Mouse (Mus musculus): ENCODE results near the gene Rnase11.
"Not testable (repeated sequence)": the region's sequence is repeated elsewhere in the genome, so short reads cannot be mapped to it uniquely, and the experiment has no call there.

The Rnase11 gene

GRCm38 (mm10) chr14:51081035-51081434, 31.1 kb upstream of the Rnase11 start:
- DNase-seq (ENCODE audit: low spot score in 2 of 2), result no peak

- DNase-seq (ENCODE audit: low spot score in 2 of 2), result no peak
These were observed 29.2 kb upstream of the Rnase11 start for GRCm38 (mm10) chr14:51079180-51079579.

- no peak for DNase-seq (ENCODE audit: low spot score in 2 of 2)
These were observed 24.4 kb upstream of the Rnase11 start, which contains the start of gene Olfr750 for GRCm38 (mm10) chr14:51074335-51074734. TSS of gene Olfr750 (minus strand) at chr14:51074435.

GRCm38 (mm10) chr14:51069617-51070016, 19.7 kb upstream of the Rnase11 start:
- DNase-seq (ENCODE audit: low spot score in 2 of 2), result no peak

GRCm38 (mm10) chr14:51068956-51069355, 19.0 kb upstream of the Rnase11 start:
- no peak for DNase-seq (ENCODE audit: low spot score in 2 of 2)

GRCm38 (mm10) chr14:51060761-51061160, 10.8 kb upstream of the Rnase11 start:
- DNase-seq (ENCODE audit: low spot score in 2 of 2), result no peak

- DNase-seq (ENCODE audit: low spot score in 2 of 2), result no peak
These were observed 7.5 kb upstream of the Rnase11 start, which contains the start of gene Rnase12 for GRCm38 (mm10) chr14:51057401-51057831. TSS of gene Rnase12 (minus strand) at chr14:51057661.

GRCm38 (mm10) chr14:51054243-51055237, 4.6 kb upstream of the Rnase11 start:
- DNase-seq (ENCODE audit: low spot score in 2 of 2), result no peak

GRCm38 (mm10) chr14:51053176-51053575, 3.2 kb upstream of the Rnase11 start:
- DNase-seq (ENCODE audit: low spot score in 2 of 2), result no peak

- DNase-seq (ENCODE audit: low spot score in 2 of 2), result no peak
These were observed 2.0 kb upstream of the Rnase11 start for GRCm38 (mm10) chr14:51051941-51052340.

- DNase-seq (ENCODE audit: low spot score in 2 of 2), result no peak
These were observed 2.1 kb downstream of the Rnase11 start for GRCm38 (mm10) chr14:51047846-51048245.

- DNase-seq (ENCODE audit: low spot score in 2 of 2), result no peak
These were observed 8.2 kb downstream of the Rnase11 start, which contains the start of gene Rnase9 for GRCm38 (mm10) chr14:51041769-51042168. TSS of gene Rnase9 (minus strand) at chr14:51041869.

- DNase-seq (ENCODE audit: low spot score in 2 of 2), result no peak
These were observed 13.7 kb downstream of the Rnase11 start for GRCm38 (mm10) chr14:51036214-51036613.

GRCm38 (mm10) chr14:51035206-51035605, 14.8 kb downstream of the Rnase11 start:
- DNase-seq (ENCODE audit: low spot score in 2 of 2), result no peak

- no peak for DNase-seq (ENCODE audit: low spot score in 2 of 2)
These were observed 22.4 kb downstream of the Rnase11 start for GRCm38 (mm10) chr14:51027387-51028155.

GRCm38 (mm10) chr14:51026391-51027133, 23.4 kb downstream of the Rnase11 start:
- DNase-seq (ENCODE audit: low spot score in 2 of 2), result peak; percentile 23 to 86

- no peak for DNase-seq (ENCODE audit: low spot score in 2 of 2)
These were observed 25.1 kb downstream of the Rnase11 start for GRCm38 (mm10) chr14:51024820-51025219.

- no peak for DNase-seq (ENCODE audit: low spot score in 2 of 2)
These were observed 26.5 kb downstream of the Rnase11 start for GRCm38 (mm10) chr14:51023457-51023856.

- no peak for DNase-seq (ENCODE audit: low spot score in 2 of 2)
These were observed 32.7 kb downstream of the Rnase11 start for GRCm38 (mm10) chr14:51017256-51017655.

- no peak for DNase-seq (ENCODE audit: low spot score in 2 of 2)
These were observed 34.2 kb downstream of the Rnase11 start for GRCm38 (mm10) chr14:51015780-51016179.

GRCm38 (mm10) chr14:51014724-51015123, 35.2 kb downstream of the Rnase11 start:
- DNase-seq (ENCODE audit: low spot score in 2 of 2), result not testable (repeated sequence)

Data from left cerebral cortex, adult 9 months (tissue).